In genomic region chr3:63899309-63899695, GRCm38 (mm10) we compare ENCODE assay signal across 8 mouse cellular contexts. TPM values are rescaled to one million over a fixed set of nuclear protein-coding genes. Genes with fewer than 3 reads are reported as not detected.
A peak's percentile ranks its signal among the peaks of the same experiment; 100 is the strongest.
DNase-seq lines count a peak whose midpoint lies in the region; ATAC-seq and TF ChIP-seq lines count a peak whose summit lies in the region.

Gene Plch1, minus strand, starts transcription at chr3:63899472.

- no peaks in the 10 kb centered on the region for H3K27me3 ChIP-seq in Patski
- 0 out of 2 replicates have a peak, but pooled peaks cover 1% of the 10 kb centered on the region for H3K27me3 ChIP-seq in heart, embryonic 15.5 days
- peaks cover 14% of the 10 kb centered on the region for H3K27me3 ChIP-seq in lung, embryonic 15.5 days

- no peaks in the 10 kb centered on the region for H3K9me3 ChIP-seq in heart, embryonic 15.5 days (replicated peaks)
- H3K9me3 ChIP-seq in lung, embryonic 15.5 days: no peaks in the 10 kb centered on the region

- peak; percentile 12 for DNase-seq in CD4-positive helper T cell, adult 2 months (ENCODE audit: low read depth, low spot score)
- DNase-seq in Patski (ENCODE audit: low read depth, low spot score): no peak
- DNase-seq in kidney, postnatal 14 days: peak; percentile 71
- peak; percentile 90 for DNase-seq in retina, embryonic 14.5 days (ENCODE audit: low spot score)

- no peaks in the 10 kb centered on the region for H3K36me3 ChIP-seq in heart, embryonic 15.5 days
- H3K36me3 ChIP-seq in lung, embryonic 15.5 days: no peaks in the 10 kb centered on the region

- ATAC-seq in Patski: peak; percentile 83
- peak; percentile 82 for ATAC-seq in heart, embryonic 15.5 days (replicated peaks; ENCODE audit: insufficient number of reproducible peaks, insufficient read depth, low FRiP score, low read depth)
- peak; percentile 76 for ATAC-seq in lung, embryonic 15.5 days (ENCODE audit: borderline replicate concordance, extremely low read depth, low FRiP score, low TSS enrichment)
- no peak for ATAC-seq in monocyte, adult 5-6 weeks (replicated peaks; ENCODE audit: insufficient number of reproducible peaks, low FRiP score, low TSS enrichment, poor library complexity, severe bottlenecking)

- in situ Hi-C loops in Patski (cut with MboI; ENCODE audit: low pct_unique_long_range_greater_than_20kb): loop anchor here (25.0 kb wide), 1 partner anchor 587 kb away; no protein-coding TSS in a partner anchor

- H3K9ac ChIP-seq in heart, embryonic 15.5 days: peak within 1 kb of the TSS; percentile 58
- H3K9ac ChIP-seq in lung, embryonic 15.5 days: peak within 1 kb of the TSS; percentile 49

- CTCF ChIA-PET in Patski (lab: Charles Lee): interaction anchor here (1.2 to 2.2 kb wide), 6 partner anchors 9 to 330 kb away, joined by 4 to 14 read pairs (median 6); partner anchors contain the start of gene E130311K13Rik

- 0% methylated on average over 12 of the region's 12 CpGs for WGBS in heart, embryonic 15.5 days
- under 1% methylated on average over 12 of the region's 12 CpGs for WGBS in lung, embryonic 15.5 days

- peak within 1 kb of the TSS; percentile 100 for H3K4me2 ChIP-seq in heart, embryonic 15.5 days
- peak within 1 kb of the TSS; percentile 98 for H3K4me2 ChIP-seq in lung, embryonic 15.5 days

- POLR2A ChIA-PET in Patski (lab: Charles Lee): no interaction called here

- H3K4me1 ChIP-seq in cortical plate, adult 2 months (ENCODE audit: control insufficient read depth, insufficient read depth, low read length): no peaks in the 10 kb centered on the region
- H3K4me1 ChIP-seq in heart, embryonic 15.5 days (replicated peaks): peaks cover 16% of the 10 kb centered on the region
- H3K4me1 ChIP-seq in lung, embryonic 15.5 days: peaks cover 13% of the 10 kb centered on the region

- TF ChIP-seq POLR2A in cortical plate, adult 2 months (IDR thresholded peaks at IDR 0.05; ENCODE audit: extremely low read depth, insufficient read depth, low read length): no peak

- H3K4me3 ChIP-seq in cortical plate, adult 2 months (ENCODE audit: insufficient read depth, low read length): peak within 1 kb of the TSS; percentile 58
- peak within 1 kb of the TSS; percentile 79 for H3K4me3 ChIP-seq in heart, embryonic 15.5 days
- peak within 1 kb of the TSS; percentile 63 for H3K4me3 ChIP-seq in lung, embryonic 15.5 days

- no peak for TF ChIP-seq CTCF in Patski (IDR thresholded peaks at IDR 0.05)
- TF ChIP-seq CTCF in cortical plate, adult 2 months (IDR thresholded peaks at IDR 0.05; ENCODE audit: extremely low read depth, insufficient read depth, low read length): no peak

- H3K27ac ChIP-seq in cortical plate, adult 2 months (ENCODE audit: insufficient read depth, low read length): no peak within 1 kb of the TSS
- no peak within 1 kb of the TSS for H3K27ac ChIP-seq in heart, embryonic 15.5 days
- H3K27ac ChIP-seq in lung, embryonic 15.5 days: peak within 1 kb of the TSS; percentile 81

RNA-seq across cellular contexts. Expression of gene Plch1, which starts in this region (rescaled TPM):
- polyA plus RNA-seq in Patski (2021): 18.4 TPM
- polyA plus RNA-seq in cortical plate, adult 2 months (2012; rRNA removed): 5.0 TPM in 2 replicates
- polyA plus RNA-seq in heart, embryonic 15.5 days (2015; fragmentation: Nextera tagmentation; extraction: Ambion mirVana): 0.40 and 0.79 TPM in 2 replicates
- polyA plus RNA-seq in lung, embryonic 15.5 days (2015; fragmentation: Nextera tagmentation; extraction: Ambion mirVana): 4.5 and 5.1 TPM in 2 replicates
- 0.10 TPM in 1 of 3 replicates, not detected in the others for total RNA-seq in monocyte, adult 5-6 weeks (2017)

Comparison
In these comparisons a context has a peak if more than half of its experiments do, and no peak if none do; other contexts are left out.
1. Peak in ATAC-seq, H3K4me3 ChIP-seq, H3K9ac ChIP-seq and H3K4me2 ChIP-seq in heart, embryonic 15.5 days; RNA of the gene not detected or under 1 TPM.